Mouse (Mus musculus): ENCODE measurements around the gene Olfr1039.
"Not testable (repeated sequence)": the region's sequence is repeated elsewhere in the genome, so short reads cannot be mapped to it uniquely, and the experiment has no call there.

Gene Olfr1039

DNA sequence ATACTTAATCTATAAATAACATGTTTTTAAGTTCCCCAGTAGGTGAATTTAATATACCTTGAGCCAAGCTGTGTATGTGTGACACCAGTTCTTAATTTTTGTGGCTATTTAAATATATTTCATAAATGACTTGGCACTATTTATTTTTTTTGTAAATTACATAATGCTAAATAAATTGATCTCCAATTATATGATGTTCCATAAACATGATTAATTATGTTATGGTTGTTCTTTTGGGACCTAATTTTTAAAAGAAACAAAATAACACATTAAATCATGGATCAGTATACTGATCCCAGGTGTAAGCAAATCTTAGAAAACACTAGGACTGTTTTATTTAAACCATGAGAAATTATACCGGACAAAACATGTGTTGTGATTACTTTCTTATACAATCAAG, at the start of gene Olfr1039:
Gene Olfr1039, minus strand, starts transcription at position 101 of the 400 bp plus-strand sequence.
- DNase-seq, result no peak

DNA sequence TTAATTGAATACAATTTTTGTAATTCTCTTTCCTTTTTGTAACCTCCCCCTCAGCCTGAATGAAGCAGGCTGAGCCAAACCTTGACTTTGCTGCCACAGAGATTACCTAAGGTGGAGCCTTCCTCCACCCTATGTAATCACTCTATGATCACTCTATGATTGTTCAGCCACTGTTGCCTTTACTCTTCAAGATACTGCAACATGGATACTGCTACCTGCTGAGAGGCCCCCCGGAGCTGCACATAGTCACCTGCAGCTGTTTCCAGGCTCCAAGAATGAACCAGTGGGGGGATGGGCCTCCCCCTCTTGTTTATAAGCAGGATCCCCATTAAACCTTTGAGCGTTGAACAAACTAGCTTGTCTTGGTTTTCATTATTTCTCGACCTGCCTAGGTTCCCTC, 44.2 kb upstream of the Olfr1039 start:
- no peak for DNase-seq

DNA sequence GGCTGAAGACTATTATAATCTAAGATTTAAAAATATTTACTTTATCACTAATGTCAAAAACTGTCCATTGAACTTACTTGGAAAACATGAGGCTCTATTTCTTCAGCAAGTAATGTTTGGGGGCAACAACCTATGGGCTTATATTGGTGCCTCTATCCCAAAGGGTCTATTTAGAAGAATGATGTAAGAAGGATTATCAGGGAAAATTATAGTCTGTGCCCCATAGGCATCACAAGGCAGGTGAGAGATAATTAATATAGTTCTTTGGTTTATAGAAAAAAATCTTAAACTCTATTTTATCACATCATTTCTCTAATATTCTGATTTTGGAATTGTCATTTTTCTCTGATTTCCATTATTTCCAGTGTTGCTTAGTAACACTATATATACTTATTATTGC, 42.0 kb upstream of the Olfr1039 start, which contains the start of gene Olfr1044:
Gene Olfr1044, minus strand, starts transcription at position 101 of the 400 bp plus-strand sequence.
- no peak for DNase-seq

DNA sequence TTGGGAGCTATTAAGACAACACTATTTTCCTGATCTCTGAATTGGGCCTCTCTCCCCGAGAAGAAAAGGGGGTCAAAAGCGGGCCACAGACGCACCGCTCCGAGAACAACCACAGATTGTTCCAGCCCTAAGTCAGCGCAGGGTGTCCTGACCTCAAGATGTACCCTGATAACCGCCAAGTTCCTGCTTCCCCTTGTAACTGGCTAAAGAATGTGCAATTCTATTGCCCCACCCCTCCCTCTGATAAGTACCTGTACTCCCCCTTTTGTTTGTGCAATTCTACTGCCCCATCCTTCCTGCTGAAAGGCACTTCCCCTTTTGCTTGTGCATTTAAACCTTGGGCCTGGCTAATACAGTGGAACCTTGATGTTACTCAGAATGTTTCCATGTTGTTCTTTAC, 39.7 kb upstream of the Olfr1039 start:
- not testable (repeated sequence) for DNase-seq

DNA sequence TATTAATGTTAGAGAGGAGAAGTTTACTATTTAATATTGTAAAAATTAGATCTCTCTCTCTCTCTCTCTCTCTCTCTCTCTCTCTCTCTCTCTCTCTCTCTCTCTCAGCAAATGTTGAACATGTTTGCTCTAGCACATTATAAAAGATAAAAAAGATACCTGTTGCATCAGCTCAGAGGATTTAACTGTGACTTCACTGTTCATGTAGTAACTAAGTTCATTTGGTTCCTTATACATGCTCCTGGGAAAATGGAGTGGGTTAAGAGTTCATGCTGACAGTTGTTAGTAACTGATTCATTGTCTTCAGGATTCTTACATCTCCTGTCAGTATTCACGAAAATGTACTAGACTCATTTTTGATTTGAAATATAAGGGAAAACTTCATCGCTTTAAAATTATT, 31.7 kb upstream of the Olfr1039 start, which contains the start of gene Olfr1043:
Gene Olfr1043, minus strand, starts transcription at position 101 of the 400 bp plus-strand sequence.
- no peak for DNase-seq

DNA sequence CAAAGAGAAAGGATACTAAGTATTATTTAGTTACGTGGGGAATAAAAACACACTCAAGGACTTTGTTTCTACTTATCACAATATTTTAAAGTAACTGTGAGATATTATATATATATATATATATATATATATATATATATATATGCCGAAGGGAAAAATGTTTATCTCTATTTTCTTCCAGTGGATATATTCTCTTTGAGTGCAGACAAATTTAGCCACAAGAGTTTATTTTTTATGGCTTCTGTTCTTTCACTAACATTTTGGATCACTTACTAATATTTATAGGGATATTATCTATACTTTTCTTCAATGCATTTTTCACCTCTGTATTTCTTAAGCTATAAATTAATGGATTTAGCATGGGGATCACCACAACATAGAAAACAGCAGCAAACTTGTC, 26.0 kb upstream of the Olfr1039 start, which contains the start of gene Olfr1042:
Gene Olfr1042, minus strand, starts transcription at position 101 of the 400 bp plus-strand sequence.
- no peak for DNase-seq

DNA sequence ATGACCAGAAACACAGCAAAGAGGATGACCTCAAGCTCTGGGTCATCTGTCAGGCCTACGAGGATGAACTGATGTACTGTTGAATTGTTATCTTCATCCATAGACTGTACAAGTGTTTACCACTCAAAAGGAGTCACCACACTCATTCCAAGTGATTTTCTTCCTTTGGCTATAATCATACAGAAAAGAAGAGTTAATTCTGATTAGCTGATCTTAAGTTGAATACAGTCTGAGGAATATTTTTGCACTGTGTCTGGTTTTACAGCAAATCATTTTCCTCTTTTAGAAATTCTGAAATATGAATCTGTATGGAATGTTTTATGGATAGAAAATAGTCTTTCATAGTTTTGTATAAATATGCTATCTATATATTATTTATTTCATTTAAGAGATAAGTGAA, 10.9 kb upstream of the Olfr1039 start, which contains the start of gene Olfr1040:
Gene Olfr1040, minus strand, starts transcription at position 101 of the 400 bp plus-strand sequence.
- no peak for DNase-seq

DNA sequence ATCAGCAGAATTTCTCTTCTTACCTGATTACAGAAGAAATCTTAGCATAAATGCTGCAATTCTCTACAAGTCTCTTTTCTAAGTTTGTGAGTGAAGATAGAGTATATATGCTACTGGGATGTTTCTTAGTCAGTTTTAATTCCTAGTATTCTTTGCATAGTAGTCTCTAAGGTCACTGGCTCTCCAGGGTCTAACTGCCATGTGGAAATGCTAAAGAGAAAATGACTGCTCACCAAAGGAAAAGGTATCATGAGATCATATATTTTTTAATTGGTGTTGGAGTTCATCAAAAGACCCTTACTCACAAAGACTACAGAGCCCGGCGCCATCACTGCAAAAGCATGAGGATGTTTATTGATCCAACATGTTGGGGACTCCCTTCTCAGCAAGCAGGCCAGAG, 48.4 kb downstream of the Olfr1039 start, which contains the start of gene Olfr1037:
Gene Olfr1037, minus strand, starts transcription at position 101 of the 400 bp plus-strand sequence.
- no peak for DNase-seq

DNA sequence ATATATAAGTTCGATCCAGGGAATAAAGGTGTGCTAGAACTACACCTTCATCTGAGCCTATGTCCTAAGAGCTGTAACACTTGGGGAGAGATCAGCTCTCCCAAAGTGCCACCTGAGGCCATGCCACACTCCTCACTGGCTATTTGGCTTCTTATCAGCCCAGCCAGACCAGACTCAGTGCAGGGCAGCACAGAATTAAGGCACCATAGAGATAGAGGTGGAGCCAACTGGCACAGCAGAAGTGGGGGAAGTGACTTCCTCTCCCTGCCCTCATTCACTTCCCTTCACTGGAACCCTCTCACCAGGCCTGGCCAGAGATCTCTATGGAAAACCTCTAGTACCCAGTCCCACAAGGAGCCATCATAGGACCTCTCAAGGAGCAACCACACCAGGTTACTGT, 55.2 kb downstream of the Olfr1039 start:
- DNase-seq, result not testable (repeated sequence)
